Mouse (Mus musculus) embryonic stem cell, embryonic (primary cell): Measurements from ENCODE around the gene Ier5l.

Source experiments
- CTCF ChIA-PET, 4 experiments: fragments of 300-600 bp in 2 of 4; fragments of 350-600 bp in 2 of 4; sonication (Branson Sonifier 250); formaldehyde crosslinking; loops; one replicate each; lab custom pipeline; 2022; ENCODE audit warnings: inconsistent platforms in 2 of 4; lab: Charles Lee
- POLR2A ChIA-PET, 4 experiments: fragments of 300-600 bp in 2 of 4; fragments of 350-600 bp in 2 of 4; sonication (Branson Sonifier 250); formaldehyde crosslinking; loops; one replicate each; lab custom pipeline; 2022; ENCODE audit warnings: antibody characterized with exemption in 4 of 4, inconsistent platforms in 1 of 4; lab: Charles Lee

The Ier5l gene

DNA sequence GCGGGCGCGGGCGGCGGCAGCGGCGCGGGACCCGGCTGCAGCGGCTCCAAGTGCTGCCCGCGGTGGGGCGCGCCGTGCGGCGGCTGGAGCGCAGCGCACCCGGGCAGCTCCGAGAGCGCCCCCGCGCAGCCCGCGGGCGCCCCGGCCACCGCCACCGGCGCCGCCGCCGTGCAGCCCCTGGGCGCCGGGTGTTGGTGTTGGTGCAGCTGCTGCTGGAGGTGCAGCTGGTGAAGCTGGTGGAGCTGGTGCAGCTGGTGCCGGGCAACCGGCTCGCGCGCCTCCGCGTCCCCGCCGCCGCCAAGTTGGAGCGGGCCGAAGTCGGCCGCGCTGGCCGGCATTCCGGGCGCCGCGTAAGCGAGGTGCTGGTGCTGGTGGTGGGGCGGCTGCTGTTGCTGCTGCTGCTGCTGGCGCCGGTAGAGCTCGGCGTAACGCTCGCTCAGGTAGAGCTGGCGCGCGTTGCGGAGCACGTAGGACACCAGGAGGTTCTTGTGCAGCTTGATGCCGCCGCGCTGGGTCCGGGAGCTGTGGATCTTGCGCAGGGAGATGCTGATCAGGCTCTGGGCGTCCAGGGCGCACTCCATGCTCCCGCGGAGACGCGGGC, 488 bp downstream of the Ier5l start:
- ChIA-PET CTCF (interaction anchor here (0.5 to 2.9 kb wide), 9 partner anchors 10 to 334 kb away, joined by 3 to 12 read pairs (median 4); partner anchors contain the start of gene Ntmt1 (in 1 of the 4)), POLR2A (interaction anchor here (0.6 to 9.7 kb wide), 191 partner anchors 9 to 739 kb away, joined by 3 to 154 read pairs (median 7); partner anchors contain the start of genes Ntmt1 (in 3 of the 4), Crat (in 2 of the 4), Dolpp1 (in 2 of the 4) and Ptpa (in 2 of the 4))

- ChIA-PET CTCF (interaction anchor here in 1 of 4 experiments (1.4 kb wide), 1 partner anchor 306 kb away, joined by 4 read pairs; no protein-coding TSS in a partner anchor), POLR2A (interaction anchor here (0.6 to 9.7 kb wide), 88 partner anchors 9 to 356 kb away, joined by 3 to 154 read pairs (median 8); partner anchors contain the start of genes Ntmt1 (in 3 of the 4), 1700001O22Rik (in 1 of the 4), Crat (in 1 of the 4) and Cstad (in 1 of the 4))
These were observed 1.2 kb downstream of the Ier5l start for GRCm38 (mm10) chr2:30472731-30473351.

- ChIA-PET POLR2A (interaction anchor here in 3 of 4 experiments (0.6 to 9.7 kb wide), 71 partner anchors 9 to 1498 kb away, joined by 3 to 154 read pairs (median 5); partner anchors contain the start of genes Ntmt1 (in 3 of the 3), 1700001O22Rik (in 1 of the 3), Crat (in 1 of the 3) and Cstad (in 1 of the 3)), CTCF (interaction anchor here in 3 of 4 experiments (0.7 to 4.9 kb wide), 13 partner anchors 16 to 595 kb away, joined by 3 to 45 read pairs (median 8); partner anchors contain the start of gene Ntmt1 (in 1 of the 3))
These were observed 2.0 kb downstream of the Ier5l start for GRCm38 (mm10) chr2:30471795-30472720.

- ChIA-PET CTCF (interaction anchor here in 3 of 4 experiments (0.6 to 4.9 kb wide), 21 partner anchors 12 to 596 kb away, joined by 3 to 45 read pairs (median 6); partner anchors contain the start of genes Ntmt1 (in 1 of the 3) and Ptges (in 1 of the 3)), POLR2A (interaction anchor here (0.5 to 9.7 kb wide), 58 partner anchors 8 to 1499 kb away, joined by 3 to 154 read pairs (median 4); partner anchors contain the start of genes Crat (in 1 of the 4), Cstad (in 1 of the 4), Ntmt1 (in 1 of the 4) and Ptpa (in 1 of the 4))
These were observed 3.0 kb downstream of the Ier5l start for GRCm38 (mm10) chr2:30471051-30471450.

DNA sequence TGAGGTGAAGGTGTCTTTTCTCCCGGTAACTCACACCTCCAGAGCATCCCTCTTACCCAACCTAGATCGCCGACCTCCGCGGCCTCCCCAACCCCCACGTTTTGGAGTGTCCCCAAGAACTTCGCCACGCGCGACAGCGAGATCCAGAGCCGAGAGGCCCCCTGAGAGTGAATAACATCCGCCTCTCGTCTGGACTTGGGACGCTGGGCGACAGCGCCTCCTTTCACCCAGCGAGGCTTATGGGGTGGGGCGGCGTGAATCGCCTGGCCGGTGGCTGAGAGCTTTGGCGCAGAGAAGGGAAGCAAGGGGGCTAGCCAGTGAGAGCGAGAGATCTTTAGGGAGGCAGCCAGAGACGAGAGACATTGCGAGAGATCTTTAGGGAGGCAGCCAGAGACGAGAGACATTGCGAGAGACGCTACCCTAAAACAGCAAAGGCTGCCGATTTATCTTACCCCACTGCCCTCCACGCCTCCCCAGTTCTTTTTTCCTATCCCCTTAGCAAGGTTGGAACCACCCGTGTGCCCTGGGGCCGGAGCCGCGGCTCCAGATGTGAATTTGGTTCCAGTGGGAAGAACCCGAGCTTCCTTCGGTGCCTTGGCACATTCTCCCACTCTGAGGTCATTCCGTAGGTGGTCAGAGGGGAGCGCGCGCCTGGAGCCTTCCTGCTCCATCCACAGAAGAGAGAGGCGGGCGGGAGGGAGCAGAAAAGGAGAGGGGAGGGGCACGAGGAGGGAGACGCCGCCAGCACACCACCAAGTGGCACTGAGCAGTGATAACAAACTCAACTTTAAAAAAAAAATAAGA, 3.7 kb downstream of the Ier5l start:
- POLR2A ChIA-PET = interaction anchor here (0.5 to 9.7 kb wide), 70 partner anchors 8 to 989 kb away, joined by 3 to 154 read pairs (median 4); partner anchors contain the start of genes Crat (in 1 of the 4), Dolpp1 (in 1 of the 4), Miga2 (in 1 of the 4) and Ntmt1 (in 1 of the 4)
- CTCF ChIA-PET = interaction anchor here (0.5 to 4.9 kb wide), 72 partner anchors 9 to 1959 kb away, joined by 3 to 45 read pairs (median 5); partner anchors contain the start of genes Ptges (in 2 of the 4), Miga2 (in 1 of the 4), Ntmt1 (in 1 of the 4) and Prrx2 (in 1 of the 4)

- POLR2A ChIA-PET = interaction anchor here (0.6 to 9.7 kb wide), 60 partner anchors 9 to 508 kb away, joined by 3 to 154 read pairs (median 4); partner anchors contain the start of genes Crat (in 1 of the 4), Dolpp1 (in 1 of the 4), Miga2 (in 1 of the 4) and Ntmt1 (in 1 of the 4)
- CTCF ChIA-PET = interaction anchor here (0.5 to 4.9 kb wide), 76 partner anchors 10 to 1960 kb away, joined by 3 to 45 read pairs (median 5); partner anchors contain the start of genes Ptges (in 2 of the 4), Ntmt1 (in 1 of the 4) and Prrx2 (in 1 of the 4)
These were observed 4.2 kb downstream of the Ier5l start for GRCm38 (mm10) chr2:30469796-30470142.

- ChIA-PET POLR2A (interaction anchor here (0.6 to 9.7 kb wide), 47 partner anchors 10 to 591 kb away, joined by 3 to 154 read pairs (median 4); partner anchors contain the start of genes Crat (in 1 of the 4), Cstad (in 1 of the 4), Miga2 (in 1 of the 4) and Ntmt1 (in 1 of the 4)), CTCF (interaction anchor here (0.5 to 4.9 kb wide), 57 partner anchors 9 to 1439 kb away, joined by 3 to 45 read pairs (median 5); partner anchors contain the start of gene Ptges (in 1 of the 4))
These were observed 5.0 kb downstream of the Ier5l start for GRCm38 (mm10) chr2:30469009-30469408.

DNA sequence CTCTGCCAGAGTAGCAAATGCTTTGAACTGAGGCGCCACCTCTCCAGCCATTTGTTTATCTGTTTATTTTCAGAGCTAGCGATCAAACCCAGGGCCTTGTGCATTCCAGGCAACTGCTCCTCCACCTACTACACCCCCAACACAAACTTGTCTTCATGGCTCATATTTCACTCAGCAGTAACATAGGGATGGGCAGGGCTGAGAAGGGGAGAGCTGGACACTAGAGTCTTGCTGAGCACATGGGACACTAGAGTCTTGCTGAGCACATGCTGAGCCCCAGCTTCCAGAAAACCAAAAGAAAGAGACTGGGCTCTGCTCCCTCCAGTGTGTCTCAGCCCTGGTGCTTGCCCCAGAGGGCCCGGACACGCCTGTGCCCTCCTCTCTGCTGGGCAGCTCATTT, 7.2 kb downstream of the Ier5l start:
- CTCF ChIA-PET = interaction anchor here in 3 of 4 experiments (0.5 to 0.8 kb wide), 3 partner anchors 47 to 194 kb away, joined by 3 to 5 read pairs (median 3); no protein-coding TSS in a partner anchor
- POLR2A ChIA-PET = interaction anchor here in 3 of 4 experiments (0.6 to 4.7 kb wide), 6 partner anchors 8 to 820 kb away, joined by 3 to 30 read pairs (median 3); no protein-coding TSS in a partner anchor

DNA sequence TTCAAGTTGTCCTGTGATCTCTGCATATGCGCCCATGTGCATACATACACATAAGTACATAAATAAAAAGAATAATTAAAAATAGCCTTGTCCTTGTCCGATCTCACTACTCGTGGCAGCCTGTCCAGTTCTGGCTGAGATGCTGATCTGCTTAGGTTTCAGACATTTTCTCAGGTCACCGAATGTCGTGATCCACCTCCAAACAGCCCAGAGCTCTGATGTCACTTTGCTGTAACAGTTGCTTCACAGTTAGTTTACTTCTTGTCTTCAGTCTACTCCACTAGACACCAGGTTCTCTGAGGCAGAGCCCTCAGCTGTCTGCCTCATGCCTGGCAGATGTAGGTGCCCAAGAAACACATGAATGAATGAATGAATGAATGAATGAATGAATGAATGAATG, 9.6 kb downstream of the Ier5l start:
- ChIA-PET POLR2A (interaction anchor here in 3 of 4 experiments (1.0 to 5.5 kb wide), 10 partner anchors 10 to 35 kb away, joined by 3 to 46 read pairs (median 5); partner anchors contain the start of gene Ier5l (in 3 of the 3)), CTCF (interaction anchor here in 1 of 4 experiments (1.1 to 1.5 kb wide), 3 partner anchors 23 to 364 kb away, joined by 3 to 6 read pairs (median 4); no protein-coding TSS in a partner anchor)

DNA sequence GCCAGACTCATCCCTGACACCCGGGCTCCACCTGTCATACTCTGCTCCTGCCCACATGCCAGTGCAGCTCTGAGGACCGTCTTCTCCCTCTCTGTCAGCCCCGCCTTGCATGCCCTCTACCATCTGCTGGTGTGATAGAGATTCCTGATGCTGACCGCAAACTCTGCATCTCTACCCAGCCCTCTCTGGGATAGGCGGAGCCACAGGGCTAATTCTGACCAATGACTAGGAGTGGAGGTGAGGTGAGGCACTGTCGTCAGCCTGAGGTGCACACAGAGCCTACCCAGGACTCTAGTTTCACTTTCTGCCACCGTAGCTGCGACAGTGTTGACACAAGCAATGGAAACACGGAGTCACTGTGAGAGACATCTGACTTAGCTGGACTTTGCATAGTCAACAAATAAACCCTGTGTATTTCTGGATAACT, 10.1 kb downstream of the Ier5l start:
- ChIA-PET POLR2A (interaction anchor here in 3 of 4 experiments (0.9 to 5.5 kb wide), 7 partner anchors 10 to 22 kb away, joined by 3 to 46 read pairs (median 7); partner anchors contain the start of gene Ier5l (in 3 of the 3)), CTCF (interaction anchor here in 2 of 4 experiments (0.5 to 1.2 kb wide), 5 partner anchors 27 to 444 kb away, joined by 3 to 6 read pairs (median 3); no protein-coding TSS in a partner anchor)

DNA sequence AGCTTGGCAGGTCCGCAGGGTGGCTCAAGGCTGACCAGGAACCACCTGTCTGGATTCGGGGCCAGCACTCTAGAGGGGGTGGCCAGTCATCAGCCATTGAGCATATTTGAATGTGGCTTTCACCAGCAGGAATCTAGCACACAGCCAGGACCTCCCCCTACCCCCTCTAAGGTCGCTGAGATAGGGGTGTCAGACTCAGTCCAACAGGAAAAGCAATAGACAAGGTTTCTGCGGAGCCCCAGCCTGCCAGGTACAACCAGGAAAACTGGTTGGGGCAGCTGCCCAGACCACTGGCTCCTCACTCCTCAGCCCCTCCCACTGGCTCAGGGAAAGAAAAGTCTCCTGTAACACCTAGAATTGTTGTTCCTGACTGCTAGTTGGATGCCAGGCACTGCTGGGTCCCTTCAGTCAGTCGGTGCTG, 10.7 kb downstream of the Ier5l start:
- CTCF ChIA-PET = interaction anchor here in 2 of 4 experiments (0.5 to 1.2 kb wide), 5 partner anchors 27 to 444 kb away, joined by 3 to 6 read pairs (median 3); no protein-coding TSS in a partner anchor
- POLR2A ChIA-PET = interaction anchor here in 3 of 4 experiments (0.9 to 5.5 kb wide), 5 partner anchors 11 to 253 kb away, joined by 5 to 46 read pairs (median 7); partner anchors contain the start of gene Ier5l (in 2 of the 3)

GRCm38 (mm10) chr2:30459241-30459640, 14.8 kb downstream of the Ier5l start:
- ChIA-PET CTCF (interaction anchor here (0.6 to 3.1 kb wide), 21 partner anchors 10 to 725 kb away, joined by 3 to 17 read pairs (median 4); no protein-coding TSS in a partner anchor), POLR2A (interaction anchor here in 3 of 4 experiments (0.6 to 5.0 kb wide), 24 partner anchors 8 to 348 kb away, joined by 3 to 30 read pairs (median 5); partner anchors contain the start of genes Ier5l (in 2 of the 3) and Ntmt1 (in 1 of the 3))

GRCm38 (mm10) chr2:30458349-30458748, 15.7 kb downstream of the Ier5l start:
- ChIA-PET CTCF (interaction anchor here (0.5 to 3.1 kb wide), 21 partner anchors 11 to 1276 kb away, joined by 3 to 16 read pairs (median 5); no protein-coding TSS in a partner anchor), POLR2A (interaction anchor here in 3 of 4 experiments (0.6 to 5.0 kb wide), 23 partner anchors 8 to 349 kb away, joined by 3 to 30 read pairs (median 4); partner anchors contain the start of genes Ier5l (in 2 of the 3) and Ntmt1 (in 1 of the 3))
